Mouse (Mus musculus): ENCODE measurements around the gene Trim21.

DNA sequence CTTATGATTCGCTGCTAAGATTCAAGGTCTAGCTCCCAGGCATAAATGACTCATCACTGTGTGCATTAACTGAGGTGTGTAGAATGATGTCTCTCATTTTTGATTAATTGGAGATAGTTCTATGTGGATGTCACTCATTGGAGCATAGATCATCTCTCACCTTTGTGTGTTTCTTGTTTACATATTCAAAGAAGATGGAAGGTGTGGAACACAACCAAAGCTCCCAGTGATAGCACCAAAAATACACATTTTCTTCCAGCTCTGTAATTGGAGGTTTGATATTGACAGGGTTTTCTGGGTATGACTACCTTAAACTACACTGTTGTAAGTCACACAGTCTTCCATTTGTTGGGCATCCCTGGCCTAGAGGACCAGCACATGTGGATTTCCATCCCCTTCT is 30.8 kb downstream of the Trim21 start, which contains the start of gene Olfr547:
- TF ChIP-seq EP300 (IDR thresholded peaks at IDR 0.05; ENCODE audit: low read depth) (no peak), CTCF (IDR thresholded peaks at IDR 0.05; ENCODE audit: low read depth) (no peak)
